Mouse (Mus musculus): ENCODE measurements at regions not wholly inside any gene's neighbourhood (a gene's known extent, or its start where the extent isn't known, plus 50 kb on each side); places are given as distances from the start of the nearest gene placed in this dataset.

- DNase-seq, result no peak
- 54% methylated on average over 9 of the region's 9 CpGs for WGBS
- H3K27ac ChIP-seq (ENCODE audit: insufficient read depth, low read depth, low read length), result no peak overlapping the region
- TF ChIP-seq POLR2A (IDR thresholded peaks at IDR 0.05; ENCODE audit: low read depth, low read length) (no peak), CTCF (conservative IDR thresholded peaks at IDR 0.05; ENCODE audit: insufficient read depth, insufficient read length, low read depth, low read length) (no peak)
- H3K4me1 ChIP-seq (ENCODE audit: control insufficient read depth, insufficient read depth, low read length), result no peaks in the 10 kb centered on the region
- no peak overlapping the region for H3K4me3 ChIP-seq (ENCODE audit: insufficient read depth, low read depth, low read length)
- no peaks in the 10 kb centered on the region for H3K36me3 ChIP-seq (ENCODE audit: control insufficient read depth, insufficient read depth, low read length)
- no peaks in the 10 kb centered on the region for H3K27me3 ChIP-seq (replicated peaks; ENCODE audit: control insufficient read depth, insufficient read depth, low read length)
These were observed 283.8 kb downstream of the Dhx15 start for GRCm38 (mm10) chr5:51906315-51907109.

DNA sequence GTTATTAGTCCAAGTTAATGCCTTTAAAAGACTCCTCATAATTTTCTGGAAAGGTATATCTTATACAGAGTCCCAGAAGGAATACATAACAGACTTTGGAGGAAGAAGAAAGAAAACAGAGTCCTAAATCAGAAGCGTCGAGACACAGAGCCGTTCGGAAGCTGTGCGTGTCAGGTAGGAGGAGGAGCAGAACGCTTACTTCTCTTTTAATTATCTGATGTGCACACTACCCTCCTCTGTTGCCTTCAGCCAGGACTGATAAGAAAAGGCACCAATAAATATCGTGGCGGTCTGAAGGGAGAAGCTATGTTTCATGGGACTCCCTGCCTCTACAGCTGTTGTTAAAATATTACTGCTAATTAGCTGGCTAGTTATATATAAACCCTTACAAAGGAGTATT lies 296.2 kb downstream of the Dhx15 start:
- TF ChIP-seq POLR2A (IDR thresholded peaks at IDR 0.05; ENCODE audit: low read depth, low read length), result no peak
- TF ChIP-seq CTCF (conservative IDR thresholded peaks at IDR 0.05; ENCODE audit: insufficient read depth, insufficient read length, low read depth, low read length), result no peak

GRCm38 (mm10) chr5:51891341-51891740 lies 299.0 kb downstream of the Dhx15 start:
- no peak for DNase-seq
- WGBS, result 84% methylated on average over 4 of the region's 4 CpGs

More for the DNA sequence above, 296.2 kb downstream of the Dhx15 start:
- no peaks in the 10 kb centered on the region for H3K27me3 ChIP-seq (replicated peaks; ENCODE audit: control insufficient read depth, insufficient read depth, low read length)
- no peaks in the 10 kb centered on the region for H3K36me3 ChIP-seq (ENCODE audit: control insufficient read depth, insufficient read depth, low read length)
- H3K4me3 ChIP-seq (ENCODE audit: insufficient read depth, low read depth, low read length), result no peak overlapping the region
- no peak overlapping the region for H3K27ac ChIP-seq (ENCODE audit: insufficient read depth, low read depth, low read length)
- WGBS, result 35% methylated on average over 8 of the region's 8 CpGs
- no peak for DNase-seq
- no peaks in the 10 kb centered on the region for H3K4me1 ChIP-seq (ENCODE audit: control insufficient read depth, insufficient read depth, low read length)

DNA sequence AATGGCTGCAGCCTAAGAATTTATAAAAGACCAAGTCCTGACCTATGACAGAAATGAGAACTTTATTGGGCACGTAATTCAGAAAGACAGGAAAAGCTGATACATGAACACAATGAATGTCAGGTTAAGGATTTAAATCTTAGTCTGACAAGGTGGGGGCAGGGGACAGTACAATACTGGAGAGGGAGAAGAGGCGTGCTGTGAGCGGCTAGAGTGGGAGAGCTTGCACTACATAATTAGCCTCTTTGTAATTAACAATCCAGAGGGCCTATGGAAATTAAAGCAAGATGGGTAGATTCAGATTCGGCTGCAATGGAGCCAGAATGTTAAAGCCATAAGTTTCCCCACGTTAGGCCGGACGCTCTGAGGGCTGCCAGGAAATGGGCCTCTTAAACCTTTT lies 301.9 kb downstream of the Dhx15 start:
- 57% methylated on average over 7 of the region's 7 CpGs for WGBS
- H3K4me1 ChIP-seq (ENCODE audit: control insufficient read depth, insufficient read depth, low read length), result no peaks in the 10 kb centered on the region
- no peak overlapping the region for H3K27ac ChIP-seq (ENCODE audit: insufficient read depth, low read depth, low read length)
- no peak for TF ChIP-seq CTCF (conservative IDR thresholded peaks at IDR 0.05; ENCODE audit: insufficient read depth, insufficient read length, low read depth, low read length)
- TF ChIP-seq POLR2A (IDR thresholded peaks at IDR 0.05; ENCODE audit: low read depth, low read length), result no peak
- H3K36me3 ChIP-seq (ENCODE audit: control insufficient read depth, insufficient read depth, low read length), result no peaks in the 10 kb centered on the region
- DNase-seq, result no peak
- no peak overlapping the region for H3K4me3 ChIP-seq (ENCODE audit: insufficient read depth, low read depth, low read length)
- no peaks in the 10 kb centered on the region for H3K27me3 ChIP-seq (replicated peaks; ENCODE audit: control insufficient read depth, insufficient read depth, low read length)

More at GRCm38 (mm10) chr5:51891341-51891740, 299.0 kb downstream of the Dhx15 start:
- Histone ChIP-seq H3K4me3 (ENCODE audit: insufficient read depth, low read depth, low read length) (no peak overlapping the region), H3K27me3 (replicated peaks; ENCODE audit: control insufficient read depth, insufficient read depth, low read length) (no peaks in the 10 kb centered on the region), H3K27ac (ENCODE audit: insufficient read depth, low read depth, low read length) (no peak overlapping the region), H3K4me1 (ENCODE audit: control insufficient read depth, insufficient read depth, low read length) (no peaks in the 10 kb centered on the region), H3K36me3 (ENCODE audit: control insufficient read depth, insufficient read depth, low read length) (no peaks in the 10 kb centered on the region)
- TF ChIP-seq POLR2A (IDR thresholded peaks at IDR 0.05; ENCODE audit: low read depth, low read length) (no peak), CTCF (conservative IDR thresholded peaks at IDR 0.05; ENCODE audit: insufficient read depth, insufficient read length, low read depth, low read length) (no peak)

GRCm38 (mm10) chr5:51882594-51882993 lies 307.7 kb downstream of the Dhx15 start:
- Histone ChIP-seq H3K36me3 (ENCODE audit: control insufficient read depth, insufficient read depth, low read length) (no peaks in the 10 kb centered on the region), H3K4me1 (ENCODE audit: control insufficient read depth, insufficient read depth, low read length) (no peaks in the 10 kb centered on the region), H3K27me3 (replicated peaks; ENCODE audit: control insufficient read depth, insufficient read depth, low read length) (no peaks in the 10 kb centered on the region), H3K4me3 (ENCODE audit: insufficient read depth, low read depth, low read length) (no peak overlapping the region), H3K27ac (ENCODE audit: insufficient read depth, low read depth, low read length) (no peak overlapping the region)
- 68% methylated on average over 4 of the region's 4 CpGs for WGBS
- no peak for DNase-seq
- no peak for TF ChIP-seq CTCF (conservative IDR thresholded peaks at IDR 0.05; ENCODE audit: insufficient read depth, insufficient read length, low read depth, low read length)
- TF ChIP-seq POLR2A (IDR thresholded peaks at IDR 0.05; ENCODE audit: low read depth, low read length), result no peak

GRCm38 (mm10) chr5:51882173-51882572 lies 308.1 kb downstream of the Dhx15 start:
- no peaks in the 10 kb centered on the region for H3K27me3 ChIP-seq (replicated peaks; ENCODE audit: control insufficient read depth, insufficient read depth, low read length)
- H3K36me3 ChIP-seq (ENCODE audit: control insufficient read depth, insufficient read depth, low read length), result no peaks in the 10 kb centered on the region
- no peak overlapping the region for H3K27ac ChIP-seq (ENCODE audit: insufficient read depth, low read depth, low read length)
- no peak overlapping the region for H3K4me3 ChIP-seq (ENCODE audit: insufficient read depth, low read depth, low read length)
- no peak for DNase-seq
- WGBS, result 80% methylated on average over 3 of the region's 3 CpGs
- TF ChIP-seq POLR2A (IDR thresholded peaks at IDR 0.05; ENCODE audit: low read depth, low read length), result no peak
- TF ChIP-seq CTCF (conservative IDR thresholded peaks at IDR 0.05; ENCODE audit: insufficient read depth, insufficient read length, low read depth, low read length), result no peak
- H3K4me1 ChIP-seq (ENCODE audit: control insufficient read depth, insufficient read depth, low read length), result no peaks in the 10 kb centered on the region

DNA sequence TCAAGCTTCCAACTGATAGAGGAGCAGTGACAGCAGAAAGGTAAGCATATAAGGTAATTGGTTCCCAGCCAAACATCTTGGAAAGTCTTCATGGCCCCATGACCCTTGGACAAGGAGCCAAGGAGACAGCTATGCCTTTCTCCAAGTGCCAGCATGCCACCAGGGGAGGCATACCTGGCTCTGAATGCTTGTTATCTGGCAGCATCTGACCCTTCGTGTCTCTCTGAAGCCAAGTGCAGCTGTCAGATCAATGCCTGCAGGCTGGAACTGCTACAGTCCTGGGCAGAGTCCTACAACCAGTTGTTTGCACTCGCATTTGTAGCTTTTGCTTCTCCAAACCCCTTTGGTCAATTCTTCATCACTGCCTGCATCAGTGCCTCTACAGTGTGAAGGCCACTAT lies 309.3 kb upstream of the Ppargc1a start:
- 89% methylated on average over 2 of the region's 2 CpGs for WGBS
- Histone ChIP-seq H3K27ac (ENCODE audit: insufficient read depth, low read depth, low read length) (no peak overlapping the region), H3K36me3 (ENCODE audit: control insufficient read depth, insufficient read depth, low read length) (no peaks in the 10 kb centered on the region), H3K4me3 (ENCODE audit: insufficient read depth, low read depth, low read length) (no peak overlapping the region), H3K27me3 (replicated peaks; ENCODE audit: control insufficient read depth, insufficient read depth, low read length) (no peaks in the 10 kb centered on the region), H3K4me1 (ENCODE audit: control insufficient read depth, insufficient read depth, low read length) (no peaks in the 10 kb centered on the region)
- no peak for DNase-seq
- TF ChIP-seq POLR2A (IDR thresholded peaks at IDR 0.05; ENCODE audit: low read depth, low read length), result no peak
- TF ChIP-seq CTCF (conservative IDR thresholded peaks at IDR 0.05; ENCODE audit: insufficient read depth, insufficient read length, low read depth, low read length), result no peak; the same call in 1 of the 2 replicates
